Mouse (Mus musculus): Measurements from ENCODE around the gene Nus1.

DNA sequence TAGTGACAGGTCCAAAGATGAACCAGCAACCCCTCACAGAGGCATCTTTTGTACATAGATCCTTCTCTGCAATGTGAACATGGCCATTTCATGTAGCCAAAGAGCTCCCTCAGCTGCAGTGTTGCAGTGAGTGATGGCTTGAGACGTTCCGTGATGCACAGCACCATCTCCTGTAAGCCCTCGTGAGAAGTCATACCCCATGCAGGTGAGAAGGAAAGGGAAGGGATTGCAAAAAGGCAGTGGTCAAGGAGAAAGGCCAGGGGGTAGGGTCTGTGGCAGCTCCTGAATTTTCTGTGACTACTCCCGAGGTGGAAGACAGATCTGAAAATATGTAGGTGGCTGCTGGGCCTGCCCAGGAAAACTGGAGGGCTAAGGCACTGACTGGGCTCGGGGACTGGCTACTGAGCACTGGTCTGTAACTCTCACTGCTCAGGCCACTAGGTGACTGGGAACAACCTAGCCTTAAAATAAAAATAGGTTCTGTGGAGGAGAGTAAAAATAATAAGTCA, 28.4 kb upstream of the Nus1 start, which contains the start of gene Nepn:
- TF ChIP-seq MAFK (IDR thresholded peaks at IDR 0.05; ENCODE audit: insufficient read depth, low read depth, low read length) (no peak), CHD2 (IDR thresholded peaks at IDR 0.05; ENCODE audit: low read depth, low read length) (no peak), HCFC1 (IDR thresholded peaks at IDR 0.05; ENCODE audit: borderline replicate concordance, insufficient read depth, low read length) (no peak), ZNF384 (IDR thresholded peaks at IDR 0.05; ENCODE audit: low read depth, low read length) (no peak), ZC3H11A (IDR thresholded peaks at IDR 0.05; ENCODE audit: borderline replicate concordance, low read depth, low read length) (no peak)
